Mouse (Mus musculus): Measurements from ENCODE around the gene Cdhr2.

GRCm38 (mm10) chr13:54756156-54756712 is 55.0 kb downstream of the Cdhr2 start:
- TF ChIP-seq GATA1 (IDR thresholded peaks at IDR 0.05; ENCODE audit: borderline replicate concordance, low read length) (no peak), FLI1 (IDR thresholded peaks at IDR 0.05; ENCODE audit: low read length) (no peak)
